Mouse (Mus musculus) gastrocnemius, adult 18-20 months (tissue): ENCODE measurements at regions not wholly inside any gene's neighbourhood (a gene's known extent, or its start where the extent isn't known, plus 50 kb on each side); places are given as distances from the start of the nearest gene placed in this dataset.

Source experiments
- DNase-seq: peaks from one replicate; pipeline ENCODE4 v3.0.0; 2021; ENCODE audit warnings: low spot score

- no peak for DNase-seq
Measured at GRCm38 (mm10) chr3:66592259-66592658, 295.6 kb upstream of the Veph1 start.

DNA sequence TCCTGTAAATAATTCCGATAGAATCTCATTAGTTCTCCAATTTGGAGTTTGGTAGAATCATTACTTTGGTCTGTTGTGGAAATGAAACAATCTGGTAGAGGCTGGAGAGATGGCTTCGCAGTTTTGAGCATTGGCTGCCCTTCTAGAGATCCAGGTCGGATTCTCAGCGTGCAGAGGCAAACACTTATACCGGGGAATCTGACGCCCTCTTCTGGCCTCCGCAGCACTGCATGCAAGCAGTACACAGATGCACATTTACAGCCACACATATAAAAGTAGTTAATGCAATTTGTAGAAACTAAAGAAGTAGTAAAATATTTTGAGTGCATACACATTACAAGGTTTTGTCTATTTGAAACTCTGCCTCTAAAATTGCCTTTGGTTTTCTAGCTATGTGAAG lies 294.1 kb upstream of the Veph1 start:
- no peak for DNase-seq

- DNase-seq, result no peak
Measured at GRCm38 (mm10) chr3:66589483-66589882, 292.8 kb upstream of the Veph1 start.

DNA sequence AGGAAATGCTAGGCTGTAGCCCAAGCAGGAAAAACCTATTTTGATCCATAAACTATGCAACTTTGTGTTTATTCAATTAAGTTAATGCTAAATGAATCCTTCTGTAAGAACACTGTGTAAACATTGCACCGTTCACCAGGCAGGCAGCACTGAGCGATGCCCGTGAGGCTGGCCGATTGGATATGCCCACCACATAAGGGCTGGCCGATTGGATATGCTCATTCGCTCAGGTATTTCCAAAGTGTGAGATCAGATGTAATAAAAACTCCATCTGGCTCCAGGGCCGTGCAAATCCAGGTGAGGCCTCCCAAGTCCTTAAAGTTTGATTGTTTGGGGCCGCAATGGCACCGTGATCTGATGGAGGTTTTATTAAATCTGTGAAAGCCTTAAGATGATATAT lies 288.2 kb upstream of the Veph1 start:
- DNase-seq, result no peak

- DNase-seq, result no peak
Measured at GRCm38 (mm10) chr3:66584101-66584500, 287.5 kb upstream of the Veph1 start.

DNA sequence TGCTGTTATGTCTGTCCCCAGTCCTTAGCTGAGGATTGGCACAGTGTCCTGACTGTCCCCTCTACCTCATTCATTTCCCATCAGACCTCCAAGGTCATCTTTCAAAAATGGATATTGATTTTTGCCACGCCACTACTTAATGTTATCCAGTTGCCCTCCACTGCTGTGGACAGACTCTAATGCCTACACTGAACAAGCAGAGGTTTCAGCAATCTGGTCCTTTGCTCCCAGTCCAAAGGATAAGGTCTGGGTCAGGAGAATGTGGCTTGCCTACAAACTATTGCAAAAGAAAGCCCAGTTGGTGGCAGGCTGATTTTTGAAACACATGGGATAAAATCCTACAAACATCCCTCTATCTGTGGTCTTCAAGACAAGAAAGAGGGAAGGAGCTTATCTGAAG lies 280.0 kb upstream of the Veph1 start:
- DNase-seq, result no peak

DNA sequence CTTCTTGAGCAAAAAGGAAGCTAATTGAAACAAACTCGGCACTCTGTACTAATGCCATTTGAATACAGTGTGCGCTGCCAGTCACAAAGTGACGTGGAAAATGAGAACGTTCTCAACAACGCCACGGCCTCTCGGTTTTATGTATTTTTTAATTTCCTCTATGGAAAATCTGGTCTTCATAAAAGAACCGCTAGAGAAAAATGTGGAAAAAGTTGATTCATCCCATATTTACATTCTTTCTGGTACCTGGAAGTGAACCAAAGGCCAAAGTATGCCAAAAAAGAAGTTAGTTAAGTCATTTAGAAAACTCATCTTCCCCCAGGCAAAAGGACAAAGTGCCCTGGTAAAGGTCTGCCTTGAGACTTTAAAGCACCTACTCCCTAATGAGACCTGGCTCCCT lies 277.7 kb upstream of the Veph1 start:
- no peak for DNase-seq

DNA sequence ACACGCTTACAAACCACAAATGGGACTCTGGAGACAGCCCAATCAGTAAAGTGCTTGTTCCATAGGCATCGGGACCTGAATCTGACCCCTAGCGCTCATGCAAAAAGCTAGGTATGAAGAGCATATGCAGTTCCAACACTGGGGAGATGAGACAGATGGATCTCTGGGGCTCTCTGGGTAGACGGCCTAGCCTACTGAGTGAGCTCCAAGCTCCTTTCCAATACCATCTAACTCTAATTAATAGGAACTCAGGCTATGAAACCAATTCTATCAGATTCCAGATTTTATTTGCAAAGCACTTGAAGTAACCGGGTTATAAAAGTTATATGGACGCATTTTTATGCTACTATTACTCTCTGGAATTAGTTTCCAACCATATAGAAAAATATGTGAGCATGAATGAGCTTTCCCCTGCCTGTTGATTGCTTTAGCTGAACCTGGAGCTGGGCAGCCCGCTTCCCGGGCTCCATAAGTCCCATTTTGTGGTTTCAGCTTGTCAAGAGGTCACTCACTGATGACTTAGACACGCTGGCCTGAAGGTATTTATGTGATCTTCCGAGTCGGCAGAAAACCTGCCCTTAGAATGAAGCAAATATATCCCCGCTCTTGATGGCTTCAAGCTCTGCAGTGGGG lies 276.4 kb upstream of the Veph1 start:
- no peak for DNase-seq

DNA sequence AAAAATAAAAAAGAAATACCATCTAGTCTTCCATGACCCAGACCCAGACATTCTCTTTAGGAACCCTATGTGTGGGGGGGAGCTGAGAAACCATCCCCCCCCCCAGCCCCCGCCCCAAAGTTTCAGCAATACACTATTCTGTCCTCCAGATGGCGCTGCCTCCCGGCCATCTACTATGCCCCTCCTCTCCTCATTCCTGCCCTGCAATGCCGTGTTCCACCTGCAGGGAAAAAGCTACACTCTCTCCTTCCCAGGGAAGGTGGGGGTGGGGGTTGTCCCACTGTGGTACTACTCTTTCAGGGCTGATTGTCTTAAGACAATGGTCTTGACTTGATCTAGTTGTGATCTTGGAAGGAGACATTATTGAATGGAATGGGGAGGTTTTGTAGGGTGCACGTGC lies 273.7 kb upstream of the Veph1 start:
- DNase-seq, result no peak

DNA sequence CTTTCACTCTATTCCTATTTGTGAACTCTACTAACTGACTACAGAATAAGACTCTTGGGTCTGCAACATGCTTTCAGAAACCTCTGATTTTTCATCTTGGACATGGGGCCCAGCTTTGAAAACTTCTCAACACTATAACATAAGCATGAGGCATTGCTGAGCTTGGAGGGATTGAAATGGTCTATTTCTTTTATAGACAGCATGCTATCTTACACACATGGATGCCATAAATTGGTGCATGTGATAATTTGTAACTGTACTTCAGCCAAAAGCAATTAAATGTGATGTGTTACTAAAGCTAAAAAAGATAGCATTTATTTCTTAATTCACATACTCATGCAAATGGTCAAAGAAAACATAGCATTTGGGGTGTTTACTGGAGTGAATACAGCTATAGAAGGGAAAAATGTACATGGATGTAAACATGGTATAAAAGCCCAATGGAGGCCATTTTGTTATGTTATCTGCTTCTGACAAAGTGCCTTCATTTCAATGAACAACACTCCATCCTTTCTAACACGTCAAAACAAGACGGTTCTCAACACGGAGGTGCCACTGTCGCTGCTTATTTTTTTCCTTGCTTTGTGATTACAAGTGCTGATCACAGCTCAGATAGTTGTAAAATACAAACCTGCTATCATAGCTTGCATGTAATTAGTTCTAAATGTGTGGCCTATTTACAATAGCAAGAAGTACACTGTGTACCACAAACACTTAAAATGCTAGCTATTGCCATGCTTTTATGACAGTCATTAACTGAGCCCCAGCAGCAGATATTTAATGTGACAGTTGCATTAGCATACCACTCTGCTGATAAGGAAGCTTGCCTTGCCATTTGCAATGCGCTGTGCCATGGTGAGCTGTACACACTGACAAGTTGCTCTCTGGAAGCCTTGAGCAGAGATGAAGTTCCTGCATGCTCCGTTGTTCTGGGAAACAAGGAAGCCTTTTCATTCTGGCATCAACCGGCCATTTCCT lies 267.9 kb upstream of the Veph1 start:
- DNase-seq, result no peak

DNA sequence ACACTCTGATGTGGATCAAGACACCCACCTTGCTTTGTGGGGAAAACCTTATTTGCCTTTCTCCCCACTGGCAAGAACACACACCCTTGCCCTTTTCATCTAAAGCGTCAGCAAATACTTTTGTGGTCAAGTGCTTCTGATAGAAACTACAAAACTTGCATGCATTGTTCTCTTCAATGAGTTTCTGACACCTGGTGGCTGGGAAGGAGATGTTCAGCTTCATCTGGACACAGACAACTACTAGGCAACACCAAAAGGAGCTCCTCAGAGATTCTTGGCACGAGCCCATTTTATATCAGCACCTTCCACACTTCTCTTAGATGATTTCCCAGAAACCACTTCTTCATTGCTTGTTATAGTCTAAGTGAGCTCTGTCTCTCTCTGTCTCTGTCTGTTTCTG lies 266.7 kb upstream of the Veph1 start:
- no peak for DNase-seq

DNA sequence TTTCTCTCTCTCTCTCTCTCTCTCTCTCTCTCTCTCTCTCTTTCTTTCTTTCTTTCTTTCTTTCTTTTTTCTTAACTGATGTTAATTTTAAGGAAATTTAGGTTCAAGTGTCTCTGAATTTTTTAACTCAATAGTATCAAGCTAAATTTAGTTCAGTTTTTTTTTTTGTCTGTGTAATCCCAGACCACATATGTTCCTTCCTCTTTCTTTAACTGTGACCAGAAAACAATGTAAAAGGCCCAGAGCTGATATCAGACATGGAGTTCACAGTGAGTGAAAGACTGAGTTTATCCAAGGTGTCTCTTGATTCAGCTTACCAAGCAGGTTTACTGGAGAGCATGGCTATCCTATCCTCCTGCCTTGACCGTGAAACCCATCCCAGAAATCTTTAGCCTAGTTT lies 258.9 kb upstream of the Veph1 start:
- DNase-seq, result no peak

- no peak for DNase-seq
Measured at GRCm38 (mm10) chr3:66550920-66551319, 254.3 kb upstream of the Veph1 start.

DNA sequence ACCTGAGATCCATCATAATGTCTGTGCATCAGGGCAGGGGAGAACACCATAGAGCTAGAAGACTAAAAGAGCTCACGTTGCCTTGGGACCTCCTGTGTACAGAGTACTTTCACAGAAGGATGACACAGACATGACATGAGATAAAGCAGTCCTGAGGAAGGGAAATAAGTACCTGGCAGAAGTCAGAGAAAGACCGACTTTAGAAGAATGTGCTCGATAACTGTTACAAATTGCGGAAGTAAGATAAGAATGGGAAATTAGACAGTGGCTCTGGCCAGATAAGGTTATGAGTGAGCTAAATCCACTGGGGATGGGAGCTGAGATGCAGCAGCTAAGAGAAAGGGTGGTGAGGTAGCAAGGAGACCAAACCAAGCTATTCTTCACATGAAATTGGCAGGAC lies 249.9 kb upstream of the Veph1 start:
- no peak for DNase-seq

DNA sequence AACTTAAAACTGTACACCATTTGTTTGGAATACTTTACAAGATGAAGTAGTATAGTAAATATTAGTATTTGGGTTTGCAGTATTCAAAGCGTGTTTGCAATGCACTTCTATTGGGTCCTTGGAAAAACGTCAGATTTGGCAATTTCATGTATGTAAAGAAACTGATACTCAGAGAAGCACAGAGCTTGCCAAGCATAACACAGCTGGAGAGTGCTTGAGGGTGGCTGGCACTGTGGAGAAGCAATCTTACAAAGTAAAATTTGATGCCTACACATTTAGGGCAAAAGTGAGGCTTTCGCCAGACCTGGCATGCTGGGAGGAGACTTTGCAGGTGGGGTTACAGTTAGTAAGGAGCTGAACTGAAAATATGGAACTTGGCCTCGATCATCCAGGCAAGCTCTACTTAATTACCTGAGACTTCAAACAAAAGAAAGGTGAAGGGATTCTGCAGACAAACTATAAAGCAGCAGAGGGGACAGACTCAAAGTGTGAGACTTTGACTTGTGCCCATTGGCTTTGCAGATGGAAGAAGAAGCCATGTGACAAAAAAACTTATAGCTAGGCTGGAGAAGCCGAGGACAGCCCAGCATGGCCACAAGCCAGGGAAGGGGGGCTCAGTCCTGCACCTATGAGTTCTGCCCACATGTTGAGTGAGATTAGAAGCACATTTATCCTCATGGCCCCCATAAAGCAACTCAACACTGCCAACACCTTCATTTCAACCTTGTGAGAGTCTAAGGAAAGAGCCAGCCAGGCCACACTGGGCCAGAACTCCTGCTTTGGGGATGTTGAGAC lies 247.7 kb upstream of the Veph1 start:
- no peak for DNase-seq

- DNase-seq, result no peak
Measured at GRCm38 (mm10) chr3:66542865-66543264, 246.2 kb upstream of the Veph1 start.

DNA sequence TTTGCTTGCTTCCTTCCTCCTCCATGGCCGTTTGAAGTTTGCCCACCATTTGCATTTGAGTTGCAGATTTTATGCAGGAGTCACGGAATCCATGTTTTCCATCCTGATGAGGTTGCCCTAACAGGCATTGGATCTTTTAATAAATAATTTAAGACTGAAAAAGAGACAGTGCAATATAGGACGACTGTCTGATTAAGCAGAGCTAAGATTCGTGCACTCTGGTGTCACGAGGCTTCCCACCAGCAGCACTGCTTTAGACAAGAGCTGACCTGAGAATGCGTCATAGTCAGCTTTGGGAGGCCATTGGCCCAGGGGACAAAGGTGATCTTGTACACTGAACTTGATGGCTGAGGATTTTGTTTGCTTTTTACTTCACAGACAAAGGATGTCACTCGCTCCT lies 241.3 kb upstream of the Veph1 start:
- DNase-seq, result no peak

GRCm38 (mm10) chr3:66537106-66537893 lies 240.7 kb upstream of the Veph1 start:
- no peak for DNase-seq

DNA sequence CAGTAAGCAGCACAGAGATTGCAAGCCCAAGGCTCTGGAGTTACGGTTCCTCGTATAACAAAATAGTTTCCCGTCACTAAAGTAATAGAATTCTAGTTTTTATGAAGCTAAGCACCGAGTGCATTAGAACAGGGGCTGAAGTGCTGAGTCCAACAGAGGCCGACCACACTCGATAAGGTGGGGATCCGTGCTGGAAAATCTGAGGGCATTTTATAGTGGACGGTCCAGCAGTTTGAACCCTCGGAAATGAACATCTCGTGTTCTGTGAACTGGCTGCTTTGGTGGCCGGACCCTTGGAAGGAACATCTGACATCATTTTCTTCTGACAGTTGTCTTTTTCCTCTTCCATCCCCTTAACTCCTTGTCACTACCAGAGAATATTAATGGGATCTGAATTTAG lies 240.0 kb upstream of the Veph1 start:
- DNase-seq, result no peak

DNA sequence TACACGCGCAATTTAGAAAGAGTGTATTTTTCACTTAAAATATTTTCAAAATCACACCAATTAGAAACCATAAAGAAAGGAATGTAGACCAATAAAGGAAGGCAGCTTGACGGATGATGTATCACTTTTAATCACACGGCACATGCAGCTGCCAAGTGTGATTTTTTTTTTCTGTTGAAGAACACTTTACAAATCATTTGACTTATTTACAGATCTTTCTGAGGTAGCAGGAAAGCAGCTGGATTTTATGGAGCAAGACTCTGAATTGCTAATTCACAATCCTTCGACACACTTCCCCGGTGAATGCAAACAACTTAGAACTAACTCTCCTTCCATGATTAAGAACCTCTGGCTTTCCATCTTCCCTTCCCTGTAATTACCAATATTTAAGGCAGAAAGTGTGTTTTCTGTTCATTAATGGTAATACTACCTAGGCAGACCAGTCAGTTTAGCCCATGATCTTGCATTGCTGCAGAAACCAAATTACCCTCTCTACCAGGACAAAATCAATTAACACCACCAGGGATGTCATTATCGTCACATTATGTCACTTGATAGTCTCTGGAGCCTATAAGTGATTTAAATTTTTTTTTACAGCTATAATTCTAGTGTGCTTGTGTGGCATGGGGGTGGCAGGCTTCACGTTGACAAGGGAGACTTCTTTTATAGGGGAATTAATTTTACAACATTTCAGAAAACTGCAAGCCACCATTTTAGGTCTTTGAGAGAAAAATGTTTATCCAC lies 239.3 kb upstream of the Veph1 start:
- no peak for DNase-seq

DNA sequence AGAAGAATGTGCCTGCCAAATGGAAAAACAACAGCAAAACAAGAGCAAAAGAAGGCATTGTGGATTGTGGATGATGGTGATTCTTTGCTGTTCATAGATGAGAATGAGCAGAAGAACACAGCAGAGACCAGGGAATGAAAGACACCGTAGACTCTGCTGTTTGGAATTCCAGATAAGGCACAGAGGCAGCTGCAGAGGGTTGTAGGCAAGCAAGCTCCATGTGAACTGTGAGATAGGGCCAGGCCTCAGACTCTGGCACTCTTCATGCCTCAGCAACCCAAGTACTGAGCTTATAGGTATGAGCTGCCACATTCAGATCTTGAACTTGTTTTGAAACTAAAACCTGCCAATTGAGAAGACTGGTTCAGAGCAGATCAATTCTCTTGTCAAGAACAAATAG lies 223.3 kb upstream of the Veph1 start:
- no peak for DNase-seq
